Mouse (Mus musculus) limb, embryonic 11.5 days (tissue): Measurements from ENCODE around the gene Dydc1. TPM values are rescaled to one million over a fixed set of nuclear protein-coding genes. Genes with fewer than 3 reads are reported as not detected.
"Not testable (repeated sequence)": the region's sequence is repeated elsewhere in the genome, so short reads cannot be mapped to it uniquely, and the experiment has no call there.

Experiments
- ATAC-seq: fragments of 200-750 bp; cut with Nextera tagmentation; 2 replicates; pipeline ENCODE4 v1.8.0; 2017; ENCODE audit warnings: low read depth; ENCODE audit not compliant: insufficient number of reproducible peaks, low FRiP score, low TSS enrichment
- DNase-seq: peaks from one replicate; pipeline ENCODE4 v3.0.0-alpha.2; 2015; ENCODE audit warnings: low spot score
- H3K27ac ChIP-seq: fragments of 300-500 bp; sonication (generic); replicated peaks from 2 replicates; pipeline ENCODE4 v1.5.1; 2014; ENCODE audit warnings: low read depth, mild to moderate bottlenecking, low read length
- H3K27me3 ChIP-seq: fragments of 300-500 bp; sonication (generic); 2 replicates; pipeline ENCODE4 v1.6.1; 2014; ENCODE audit warnings: mild to moderate bottlenecking, low read length, mixed read lengths; ENCODE audit not compliant: control insufficient read depth, insufficient read depth
- H3K36me3 ChIP-seq: fragments of 300-500 bp; sonication (generic); 2 replicates; pipeline ENCODE4 v1.6.1; 2014; ENCODE audit warnings: mild to moderate bottlenecking, low read length, moderate library complexity, mixed read lengths; ENCODE audit not compliant: control insufficient read depth, insufficient read depth
- H3K4me1 ChIP-seq: fragments of 300-500 bp; sonication (generic); 2 replicates; pipeline ENCODE4 v1.6.1; 2014; ENCODE audit warnings: low read length, mixed read lengths; ENCODE audit not compliant: control insufficient read depth, insufficient read depth
- H3K4me2 ChIP-seq: fragments of 300-500 bp; sonication (generic); 2 replicates; pipeline ENCODE4 v1.6.1; 2014; ENCODE audit warnings: low read depth, mild to moderate bottlenecking, moderate library complexity; ENCODE audit not compliant: severe bottlenecking
- H3K4me3 ChIP-seq: fragments of 300-500 bp; sonication (generic); 2 replicates; pipeline ENCODE4 v1.5.1; 2014; ENCODE audit warnings: low read depth, low read length
- H3K9ac ChIP-seq: fragments of 300-500 bp; sonication (generic); 2 replicates; pipeline ENCODE4 v1.6.1; 2014; ENCODE audit warnings: mild to moderate bottlenecking, low read length
- H3K9me3 ChIP-seq: fragments of 300-500 bp; sonication (generic); 2 replicates; pipeline ENCODE4 v1.6.1; 2016; ENCODE audit warnings: low read length; ENCODE audit not compliant: control insufficient read depth
- WGBS: fragments of 180-500 bp; shearing (Covaris S2); extraction: QIAGEN DNeasy Blood & Tissue Kit; methylation state at CpG from one replicate; pipeline ENCODE4 v1.1.7; 2014; 5-methylcytosine and 5-hydroxymethylcytosine counted together
- polyA plus RNA-seq: library from polyadenylated mRNA; unstranded; fragments of >200 nt; fragmentation: Nextera tagmentation; extraction: Ambion mirVana; gene quantifications from 2 replicates; pipeline ENCODE4 v1.2.1, GENCODE M21; 2014

Dydc1 gene
- polyA plus RNA-seq, 1 experiment from 2014 or later: not detected

GRCm38 (mm10) chr14:41047402-41047801 lies 25.3 kb upstream of the Dydc1 start:
- Histone ChIP-seq H3K4me2 (no peak overlapping the region), H3K27ac (no peak overlapping the region), H3K27me3 (no peaks in the 10 kb centered on the region), H3K36me3 (no peaks in the 10 kb centered on the region), H3K4me3 (no peak overlapping the region), H3K9me3 (no peaks in the 10 kb centered on the region), H3K9ac (no peak overlapping the region), H3K4me1 (no peaks in the 10 kb centered on the region)
- ATAC-seq (no peak), DNase-seq (no peak)
- WGBS: 70% methylated on average over 2 of the region's 2 CpGs

GRCm38 (mm10) chr14:41050471-41050870 lies 22.2 kb upstream of the Dydc1 start:
- no peaks in the 10 kb centered on the region for H3K9me3 ChIP-seq
- ATAC-seq: no peak

GRCm38 (mm10) chr14:41052481-41052880 lies 20.2 kb upstream of the Dydc1 start:
- no peaks in the 10 kb centered on the region for H3K9me3 ChIP-seq
- no peaks in the 10 kb centered on the region for H3K27me3 ChIP-seq
- H3K9ac ChIP-seq: no peak overlapping the region
- H3K4me1 ChIP-seq: no peaks in the 10 kb centered on the region
- no peak for DNase-seq
- H3K36me3 ChIP-seq: no peaks in the 10 kb centered on the region
- ATAC-seq: no peak
- no peak overlapping the region for H3K27ac ChIP-seq
- 73% methylated on average over 5 of the region's 5 CpGs for WGBS
- no peak overlapping the region for H3K4me2 ChIP-seq
- H3K4me3 ChIP-seq: no peak overlapping the region

More at GRCm38 (mm10) chr14:41050471-41050870, 22.2 kb upstream of the Dydc1 start:
- DNase-seq: no peak
- Histone ChIP-seq H3K4me1 (no peaks in the 10 kb centered on the region), H3K4me3 (no peak overlapping the region), H3K27ac (no peak overlapping the region), H3K27me3 (no peaks in the 10 kb centered on the region), H3K4me2 (no peak overlapping the region), H3K36me3 (no peaks in the 10 kb centered on the region), H3K9ac (no peak overlapping the region)
- 76% methylated on average over 6 of the region's 6 CpGs for WGBS

- H3K36me3 ChIP-seq, H3K27ac ChIP-seq, H3K9me3 ChIP-seq, H3K4me2 ChIP-seq, H3K4me1 ChIP-seq, ATAC-seq, DNase-seq, H3K9ac ChIP-seq, H3K27me3 ChIP-seq, H3K4me3 ChIP-seq: not testable (repeated sequence)
- 77% methylated on average over 3 of the region's 4 CpGs for WGBS
These were observed 19.5 kb upstream of the Dydc1 start for GRCm38 (mm10) chr14:41053190-41053589.

DNA sequence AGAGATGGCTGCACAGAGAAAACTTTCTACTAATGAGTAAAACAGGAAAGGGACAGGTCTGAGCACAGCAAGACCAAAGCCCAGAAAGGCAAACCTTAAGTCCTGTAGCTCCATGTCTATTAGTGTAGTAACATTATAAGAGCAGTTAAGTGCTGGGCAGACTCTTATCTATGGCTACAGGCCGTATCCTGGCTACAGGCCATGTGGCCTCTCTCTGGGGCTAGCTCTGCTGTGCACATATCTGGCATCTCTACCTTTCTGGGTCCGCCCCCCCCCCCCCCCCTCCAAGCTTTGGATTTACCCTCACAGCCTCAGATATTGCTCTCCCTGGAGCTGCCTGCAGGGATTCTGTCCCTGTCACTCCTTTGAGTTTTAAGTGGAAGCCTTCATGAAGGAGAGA lies 7.5 kb upstream of the Dydc1 start:
- no peaks in the 10 kb centered on the region for H3K9me3 ChIP-seq
- no peaks in the 10 kb centered on the region for H3K27me3 ChIP-seq
- 42% methylated on average over 2 of the region's 2 CpGs for WGBS
- ATAC-seq: no peak
- no peak overlapping the region for H3K9ac ChIP-seq
- H3K27ac ChIP-seq: no peak overlapping the region
- H3K4me2 ChIP-seq: no peak overlapping the region
- no peak overlapping the region for H3K4me3 ChIP-seq
- no peaks in the 10 kb centered on the region for H3K4me1 ChIP-seq
- no peak for DNase-seq
- H3K36me3 ChIP-seq: no peaks in the 10 kb centered on the region

DNA sequence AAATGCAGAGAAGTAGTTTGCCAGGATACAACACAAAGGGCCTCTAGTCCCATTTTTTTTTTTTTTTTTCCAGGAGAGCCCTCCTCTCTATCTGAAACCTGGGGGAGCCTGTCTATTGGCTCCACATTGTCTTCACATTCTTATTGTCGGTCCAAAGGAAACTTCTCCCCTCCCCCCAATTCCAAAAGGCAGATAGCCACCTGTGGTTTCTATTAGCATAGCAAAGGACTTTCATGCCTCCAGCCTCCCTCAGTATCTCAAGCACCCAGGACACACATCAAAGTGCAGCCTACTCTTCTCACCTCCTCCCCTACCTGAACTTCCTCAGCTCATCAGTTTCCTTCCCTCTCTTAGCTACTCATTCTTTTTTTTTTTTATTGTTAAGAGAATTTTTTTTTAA lies 6.3 kb upstream of the Dydc1 start:
- Histone ChIP-seq H3K4me2 (no peak overlapping the region), H3K27me3 (no peaks in the 10 kb centered on the region), H3K9me3 (no peaks in the 10 kb centered on the region), H3K36me3 (no peaks in the 10 kb centered on the region), H3K4me1 (no peaks in the 10 kb centered on the region), H3K27ac (no peak overlapping the region), H3K9ac (no peak overlapping the region), H3K4me3 (no peak overlapping the region)
- 20% methylated on average over 1 of the region's 1 CpGs for WGBS
- ATAC-seq: no peak
- no peak for DNase-seq

GRCm38 (mm10) chr14:41069108-41069507 lies 3.6 kb upstream of the Dydc1 start, which contains the start of gene Dydc2:
TSS of gene Dydc2 (minus strand) at chr14:41069208.
- no peaks in the 10 kb centered on the region for H3K36me3 ChIP-seq
- no peak within 1 kb of the TSS for H3K27ac ChIP-seq
- DNase-seq (no peak), ATAC-seq (no peak)
- H3K4me2 ChIP-seq: no peak within 1 kb of the TSS
- H3K27me3 ChIP-seq: no peaks in the 10 kb centered on the region
- H3K9me3 ChIP-seq: no peaks in the 10 kb centered on the region
- H3K4me3 ChIP-seq: no peak within 1 kb of the TSS
- no peak within 1 kb of the TSS for H3K9ac ChIP-seq
- no peaks in the 10 kb centered on the region for H3K4me1 ChIP-seq

- DNase-seq (no peak), ATAC-seq (no peak)
- Histone ChIP-seq H3K27ac (no peak overlapping the region), H3K9me3 (no peaks in the 10 kb centered on the region), H3K4me3 (no peak overlapping the region), H3K4me2 (no peak overlapping the region), H3K27me3 (no peaks in the 10 kb centered on the region), H3K9ac (no peak overlapping the region), H3K4me1 (no peaks in the 10 kb centered on the region), H3K36me3 (no peaks in the 10 kb centered on the region)
- WGBS: 71% methylated on average over 3 of the region's 3 CpGs
These were observed 2.4 kb upstream of the Dydc1 start for GRCm38 (mm10) chr14:41070343-41070742.

DNA sequence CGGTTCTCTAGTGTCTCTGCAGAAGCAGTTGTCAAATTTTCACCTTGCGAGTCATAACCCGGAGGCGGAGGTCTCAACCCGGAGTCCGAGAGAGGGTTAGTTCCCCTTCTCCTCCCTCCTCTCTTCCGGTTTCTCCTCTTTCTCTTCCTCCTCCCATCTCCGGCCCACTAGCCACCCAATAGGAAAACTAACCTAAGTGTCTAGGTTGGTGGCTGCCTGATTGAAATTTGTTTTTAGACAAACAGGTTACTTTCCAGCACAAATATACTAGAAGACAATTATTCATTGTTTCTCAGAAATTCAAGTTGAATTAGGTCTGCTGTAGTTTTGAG lies 199 bp downstream of the Dydc1 start:
- Histone ChIP-seq H3K27ac (no peak overlapping the region), H3K4me1 (no peaks in the 10 kb centered on the region), H3K4me2 (peak overlapping the region; percentile 51), H3K4me3 (peak overlapping the region; percentile 26; the same call in 1 of the 2 replicates), H3K27me3 (no peaks in the 10 kb centered on the region), H3K9me3 (no peaks in the 10 kb centered on the region), H3K9ac (no peak overlapping the region), H3K36me3 (no peaks in the 10 kb centered on the region)
- WGBS: 3% methylated on average over 8 of the region's 8 CpGs
- no peak for DNase-seq
- ATAC-seq: no peak
